Mouse (Mus musculus) testis, adult 2 months (tissue): Measurements from ENCODE around the gene Fstl4.

Experiments used
- CTCF ChIP-seq: fragments of 200-500 bp; IDR thresholded peaks from 2 replicates; pipeline ENCODE4 v1.5.1; 2012; ENCODE audit warnings: low read depth, mild to moderate bottlenecking, inconsistent platforms, low read length, moderate library complexity; ENCODE audit not compliant: control insufficient read depth, insufficient read depth, insufficient replicate concordance
- POLR2A ChIP-seq: fragments of 200-500 bp; IDR thresholded peaks from 2 replicates; pipeline ENCODE4 v1.6.1; 2012; ENCODE audit warnings: low read depth, mild to moderate bottlenecking, inconsistent platforms, low read length, moderate library complexity; ENCODE audit not compliant: control insufficient read depth

GRCm38 (mm10) chr11:52734493-52735195 lies 29.8 kb upstream of the Fstl4 start:
- TF ChIP-seq CTCF: no peak
- no peak for TF ChIP-seq POLR2A
